Mouse (Mus musculus): ENCODE results near the gene Aplp2.

The Aplp2 gene

GRCm38 (mm10) chr9:31225808-31226207, 14.2 kb upstream of the Aplp2 start:
- no peak for DNase-seq (ENCODE audit: low spot score)

- DNase-seq (ENCODE audit: low spot score), result no peak
Observed at GRCm38 (mm10) chr9:31223475-31223874, 11.9 kb upstream of the Aplp2 start.

- no peak for DNase-seq (ENCODE audit: low spot score)
Observed at GRCm38 (mm10) chr9:31221170-31221569, 9.6 kb upstream of the Aplp2 start.

GRCm38 (mm10) chr9:31217631-31218380, 6.2 kb upstream of the Aplp2 start:
- DNase-seq (ENCODE audit: low spot score), result no peak

GRCm38 (mm10) chr9:31212500-31213008, 939 bp upstream of the Aplp2 start:
- DNase-seq (ENCODE audit: low spot score), result no peak

- DNase-seq (ENCODE audit: low spot score), result peak; percentile 33
Observed at GRCm38 (mm10) chr9:31210749-31211689, 596 bp downstream of the Aplp2 start.

- DNase-seq (ENCODE audit: low spot score), result no peak
Observed at GRCm38 (mm10) chr9:31210163-31210562, 1.5 kb downstream of the Aplp2 start.

- DNase-seq (ENCODE audit: low spot score), result no peak
Observed at GRCm38 (mm10) chr9:31209502-31209901, 2.1 kb downstream of the Aplp2 start.

GRCm38 (mm10) chr9:31207732-31208131, 3.9 kb downstream of the Aplp2 start:
- no peak for DNase-seq (ENCODE audit: low spot score)

- DNase-seq (ENCODE audit: low spot score), result no peak
Observed at GRCm38 (mm10) chr9:31204722-31205121, 6.9 kb downstream of the Aplp2 start.

GRCm38 (mm10) chr9:31203571-31204210, 7.9 kb downstream of the Aplp2 start:
- DNase-seq (ENCODE audit: low spot score), result no peak

- DNase-seq (ENCODE audit: low spot score), result no peak
Observed at GRCm38 (mm10) chr9:31203068-31203467, 8.5 kb downstream of the Aplp2 start.

GRCm38 (mm10) chr9:31198614-31199013, 13.0 kb downstream of the Aplp2 start:
- DNase-seq (ENCODE audit: low spot score), result no peak

GRCm38 (mm10) chr9:31197782-31198181, 13.8 kb downstream of the Aplp2 start:
- DNase-seq (ENCODE audit: low spot score), result no peak

GRCm38 (mm10) chr9:31196742-31197141, 14.9 kb downstream of the Aplp2 start:
- DNase-seq (ENCODE audit: low spot score), result no peak

GRCm38 (mm10) chr9:31195573-31195972, 16.0 kb downstream of the Aplp2 start:
- no peak for DNase-seq (ENCODE audit: low spot score)

- DNase-seq (ENCODE audit: low spot score), result no peak
Observed at GRCm38 (mm10) chr9:31192378-31192777, 19.2 kb downstream of the Aplp2 start.

- DNase-seq (ENCODE audit: low spot score), result no peak
Observed at GRCm38 (mm10) chr9:31191543-31191942, 20.1 kb downstream of the Aplp2 start.

- DNase-seq (ENCODE audit: low spot score), result no peak
Observed at GRCm38 (mm10) chr9:31189194-31189593, 22.4 kb downstream of the Aplp2 start.

GRCm38 (mm10) chr9:31184439-31184838, 27.2 kb downstream of the Aplp2 start:
- DNase-seq (ENCODE audit: low spot score), result no peak

GRCm38 (mm10) chr9:31183061-31183460, 28.6 kb downstream of the Aplp2 start:
- DNase-seq (ENCODE audit: low spot score), result no peak
